Mouse (Mus musculus) liver, adult 2 months (tissue): Measurements from ENCODE around the gene Prodh2. TPM values are rescaled to one million over a fixed set of nuclear protein-coding genes. Genes with fewer than 3 reads are reported as not detected.

Experiments used
- DNase-seq: peaks from one replicate; pipeline ENCODE4 v3.0.0-alpha.2; 2011; ENCODE audit warnings: low read depth, low spot score; ENCODE audit errors: extremely low read depth
- H3K27ac ChIP-seq: fragments of 200-500 bp; replicated peaks from 2 replicates; pipeline ENCODE4 v1.5.1; 2012; ENCODE audit warnings: low read depth, mild to moderate bottlenecking, control low read depth, inconsistent platforms, low read length; ENCODE audit not compliant: insufficient read depth
- H3K27me3 ChIP-seq: fragments of 200-500 bp; 2 replicates; pipeline ENCODE4 v1.6.1; 2012; ENCODE audit warnings: mild to moderate bottlenecking, moderate library complexity, low read length, inconsistent platforms; ENCODE audit not compliant: control insufficient read depth, insufficient read depth
- H3K36me3 ChIP-seq: fragments of 200-500 bp; 2 replicates; pipeline ENCODE4 v1.6.1; 2012; ENCODE audit warnings: low read length, inconsistent platforms; ENCODE audit not compliant: control insufficient read depth, insufficient read depth
- H3K4me1 ChIP-seq: fragments of 200-500 bp; 2 replicates; pipeline ENCODE4 v1.6.1; 2011; ENCODE audit warnings: low read length; ENCODE audit not compliant: control insufficient read depth, insufficient read depth
- H3K4me3 ChIP-seq: fragments of 200-500 bp; 2 replicates; pipeline ENCODE4 v1.5.1; 2011; ENCODE audit warnings: low read depth, mild to moderate bottlenecking, control low read depth, low read length, moderate library complexity; ENCODE audit not compliant: insufficient read depth
- H3K79me2 ChIP-seq: fragments of 200-500 bp; 2 replicates; pipeline ENCODE4 v1.6.1; 2012; ENCODE audit warnings: inconsistent platforms, mild to moderate bottlenecking, low read length, moderate library complexity; ENCODE audit not compliant: control insufficient read depth, insufficient read depth
- H3K9ac ChIP-seq: fragments of 200-500 bp; 2 replicates; pipeline ENCODE4 v1.6.1; 2012; ENCODE audit warnings: low read depth, mild to moderate bottlenecking, control low read depth, inconsistent platforms, low read length
- CTCF ChIP-seq: fragments of 200-500 bp; IDR thresholded peaks from 2 replicates; pipeline ENCODE4 v1.5.1; 2011; ENCODE audit warnings: low read depth, low read length, control low read depth
- POLR2A ChIP-seq: fragments of 200-500 bp; IDR thresholded peaks from 2 replicates; pipeline ENCODE4 v1.6.1; 2011; ENCODE audit warnings: low read length, control low read depth; ENCODE audit not compliant: insufficient read depth; ENCODE audit errors: extremely low read depth
- WGBS: fragments of 180-500 bp; shearing (Covaris S2); methylation state at CpG from one replicate; pipeline ENCODE4 v1.1.7; 2018; 5-methylcytosine and 5-hydroxymethylcytosine counted together
- polyA plus RNA-seq: library from polyadenylated mRNA; depleted of rRNA; stranded (reverse); fragments of >200 nt; gene quantifications from 2 replicates; pipeline ENCODE4 v1.2.3, GENCODE M21; 2012; rRNA removed
- total RNA-seq: library from RNA; depleted of rRNA; stranded (reverse); fragments of >200 nt; gene quantifications from 2 replicates; pipeline ENCODE4 v1.2.3, GENCODE M21; 2014; rRNA removed

Prodh2 gene
- total and polyA plus RNA-seq, 2 experiments, result 220 to 432 TPM

DNA sequence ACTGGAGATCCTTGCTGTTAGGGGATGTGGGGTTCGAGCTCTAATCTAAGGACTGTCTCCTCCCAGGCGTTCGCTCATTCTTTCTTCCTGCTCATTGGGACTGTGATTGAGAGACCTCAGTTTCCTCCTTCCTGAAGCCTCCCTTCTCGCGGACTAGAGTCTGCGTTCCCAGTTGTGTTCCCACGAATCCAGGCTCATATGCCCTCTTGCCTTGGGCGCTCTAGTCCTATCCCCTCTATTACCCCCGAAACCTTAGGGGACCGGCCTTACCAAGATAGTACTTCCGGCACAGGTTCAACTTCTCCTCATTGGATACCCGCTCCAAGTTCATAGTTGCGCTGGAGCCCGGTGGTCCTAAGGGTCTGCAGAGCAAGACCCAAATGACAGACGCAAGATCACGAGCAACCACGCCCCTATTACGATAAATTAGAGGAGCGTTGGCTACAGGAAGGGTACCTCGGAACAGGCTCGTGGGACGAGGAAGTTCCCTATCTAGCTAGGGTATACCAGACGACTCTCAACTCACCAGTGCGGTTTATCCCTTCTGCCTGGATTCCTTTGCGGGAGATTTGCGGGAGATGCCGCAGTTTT is 69.2 kb downstream of the Prodh2 start:
- H3K27ac ChIP-seq, result peak overlapping the region; percentile 85
- H3K36me3 ChIP-seq, result no peaks in the 10 kb centered on the region
- no peaks in the 10 kb centered on the region for H3K27me3 ChIP-seq
- DNase-seq, result peak; percentile 56
- no peaks in the 10 kb centered on the region for H3K79me2 ChIP-seq
- WGBS, result under 1% methylated on average over 27 of the region's 27 CpGs
- peak overlapping the region; percentile 61 for H3K4me3 ChIP-seq
- H3K9ac ChIP-seq, result peak overlapping the region; percentile 83
- TF ChIP-seq CTCF (no peak), POLR2A (no peak)
- H3K4me1 ChIP-seq, result peaks cover 15% of the 10 kb centered on the region

Other genes starting within 250 kb of the Prodh2 start
Only the 30 nearest of the 33 such genes appear.
- gene Wdr62, start 213.2 kb upstream of the Prodh2 start, total RNA-seq, result 0.55 and 0.81 TPM in 2 replicates
- 4.8 and 5.9 TPM in 2 replicates for gene Wdr62, start 213.2 kb upstream of the Prodh2 start, polyA plus RNA-seq
- 0.18 and 0.54 TPM in 2 replicates for gene Clip3, start 201.9 kb upstream of the Prodh2 start, total RNA-seq
- gene Clip3, start 201.9 kb upstream of the Prodh2 start, polyA plus RNA-seq, result 0.24 and 0.80 TPM in 2 replicates
- gene Alkbh6, start 184.9 kb upstream of the Prodh2 start, total RNA-seq, result 15.0 and 16.8 TPM in 2 replicates
- 38.7 and 51.4 TPM in 2 replicates for gene Alkbh6, start 184.9 kb upstream of the Prodh2 start, polyA plus RNA-seq
- 1.7 and 3.5 TPM in 2 replicates for gene Syne4, start 178.8 kb upstream of the Prodh2 start, total RNA-seq
- 2.2 and 4.9 TPM in 2 replicates for gene Syne4, start 178.8 kb upstream of the Prodh2 start, polyA plus RNA-seq
- 0.18 and 0.34 TPM in 2 replicates for gene E130208F15Rik, start 171.9 kb upstream of the Prodh2 start, total RNA-seq
- gene E130208F15Rik, start 171.9 kb upstream of the Prodh2 start, polyA plus RNA-seq, result 0.06 and 0.39 TPM in 2 replicates
- 4.0 and 4.4 TPM in 2 replicates for gene Sdhaf1, start 169.7 kb upstream of the Prodh2 start, total RNA-seq
- 15.8 and 16.2 TPM in 2 replicates for gene Sdhaf1, start 169.7 kb upstream of the Prodh2 start, polyA plus RNA-seq
- 0.74 and 1.7 TPM in 2 replicates for gene Lrfn3, start 130.8 kb upstream of the Prodh2 start, total RNA-seq
- gene Lrfn3, start 130.8 kb upstream of the Prodh2 start, polyA plus RNA-seq, result 12.9 and 22.2 TPM in 2 replicates
- gene Tyrobp, start 79.9 kb upstream of the Prodh2 start, total RNA-seq, result 46.1 and 57.6 TPM in 2 replicates
- gene Tyrobp, start 79.9 kb upstream of the Prodh2 start, polyA plus RNA-seq, result 48.1 and 86.4 TPM in 2 replicates
- 1.9 and 2.1 TPM in 2 replicates for gene Hcst, start 73.8 kb upstream of the Prodh2 start, total RNA-seq
- gene Hcst, start 73.8 kb upstream of the Prodh2 start, polyA plus RNA-seq, result 3.3 and 5.0 TPM in 2 replicates
- 0.55 and 1.0 TPM in 2 replicates for gene Nfkbid, start 71.9 kb upstream of the Prodh2 start, total RNA-seq
- 0.52 and 0.92 TPM in 2 replicates for gene Nfkbid, start 71.9 kb upstream of the Prodh2 start, polyA plus RNA-seq
- 0.18 and 0.74 TPM in 2 replicates for gene Aplp1, start 48.1 kb upstream of the Prodh2 start, total RNA-seq
- gene Aplp1, start 48.1 kb upstream of the Prodh2 start, polyA plus RNA-seq, result 0.65 and 0.70 TPM in 2 replicates
- not detected in 2 replicates for gene Kirrel2, start 35.9 kb upstream of the Prodh2 start, total RNA-seq
- gene Kirrel2, start 35.9 kb upstream of the Prodh2 start, polyA plus RNA-seq, result not detected in 2 replicates
- gene Nphs1, start 35.3 kb upstream of the Prodh2 start, total RNA-seq, result under 0.01 TPM in 1 of 2 replicates, not detected in the other
- gene Nphs1, start 35.3 kb upstream of the Prodh2 start, polyA plus RNA-seq, result not detected in 2 replicates
- gene Arhgap33, start 41.4 kb downstream of the Prodh2 start, total RNA-seq, result 0.07 and 0.37 TPM in 2 replicates
- gene Arhgap33, start 41.4 kb downstream of the Prodh2 start, polyA plus RNA-seq, result 0.72 and 1.2 TPM in 2 replicates
- 2.2 and 2.5 TPM in 2 replicates for gene Hspb6, start 58.6 kb downstream of the Prodh2 start, total RNA-seq
- 22.5 and 29.2 TPM in 2 replicates for gene Hspb6, start 58.6 kb downstream of the Prodh2 start, polyA plus RNA-seq
- 1.6 and 2.3 TPM in 2 replicates for gene Proser3, start 58.7 kb downstream of the Prodh2 start, total RNA-seq
- 3.2 and 4.5 TPM in 2 replicates for gene Proser3, start 58.7 kb downstream of the Prodh2 start, polyA plus RNA-seq
- gene Lin37, start 66.2 kb downstream of the Prodh2 start, total RNA-seq, result 2.7 and 4.0 TPM in 2 replicates
- gene Lin37, start 66.2 kb downstream of the Prodh2 start, polyA plus RNA-seq, result 18.8 and 22.4 TPM in 2 replicates
- 12.4 and 16.2 TPM in 2 replicates for gene U2af1l4, start 69.7 kb downstream of the Prodh2 start, total RNA-seq
- 31.3 and 34.6 TPM in 2 replicates for gene U2af1l4, start 69.7 kb downstream of the Prodh2 start, polyA plus RNA-seq
- gene Gm49396, start 69.7 kb downstream of the Prodh2 start, total RNA-seq, result 1.9 and 2.8 TPM in 2 replicates
- gene Gm49396, start 69.7 kb downstream of the Prodh2 start, polyA plus RNA-seq, result 0.70 and 0.91 TPM in 2 replicates
- 34.9 and 38.0 TPM in 2 replicates for gene Psenen, start 70.0 kb downstream of the Prodh2 start, total RNA-seq
- gene Psenen, start 70.0 kb downstream of the Prodh2 start, polyA plus RNA-seq, result 126 and 149 TPM in 2 replicates
- 0.55 TPM in 1 of 2 replicates, not detected in the other for gene Igflr1, start 71.8 kb downstream of the Prodh2 start, total RNA-seq
- 2.3 and 4.2 TPM in 2 replicates for gene Igflr1, start 71.8 kb downstream of the Prodh2 start, polyA plus RNA-seq
- gene Kmt2b, start 95.1 kb downstream of the Prodh2 start, total RNA-seq, result 3.4 and 5.0 TPM in 2 replicates
- gene Kmt2b, start 95.1 kb downstream of the Prodh2 start, polyA plus RNA-seq, result 12.1 and 19.2 TPM in 2 replicates
- 0.18 and 0.87 TPM in 2 replicates for gene Zbtb32, start 105.3 kb downstream of the Prodh2 start, total RNA-seq
- gene Zbtb32, start 105.3 kb downstream of the Prodh2 start, polyA plus RNA-seq, result 0.58 and 0.61 TPM in 2 replicates
- gene Upk1a, start 119.2 kb downstream of the Prodh2 start, total RNA-seq, result not detected in 2 replicates
- 0.23 and 0.54 TPM in 2 replicates for gene Upk1a, start 119.2 kb downstream of the Prodh2 start, polyA plus RNA-seq
- gene Cox6b1, start 132.5 kb downstream of the Prodh2 start, total RNA-seq, result 640 and 781 TPM in 2 replicates
- gene Cox6b1, start 132.5 kb downstream of the Prodh2 start, polyA plus RNA-seq, result 399 and 416 TPM in 2 replicates
- 0.18 TPM in 1 of 2 replicates, not detected in the other for gene Etv2, start 142.2 kb downstream of the Prodh2 start, total RNA-seq
- not detected in 2 replicates for gene Etv2, start 142.2 kb downstream of the Prodh2 start, polyA plus RNA-seq
- gene Rbm42, start 156.7 kb downstream of the Prodh2 start, total RNA-seq, result 17.1 and 20.7 TPM in 2 replicates
- gene Rbm42, start 156.7 kb downstream of the Prodh2 start, polyA plus RNA-seq, result 35.8 and 36.7 TPM in 2 replicates
- gene Haus5, start 171.4 kb downstream of the Prodh2 start, total RNA-seq, result 4.6 and 4.7 TPM in 2 replicates
- gene Haus5, start 171.4 kb downstream of the Prodh2 start, polyA plus RNA-seq, result 3.7 and 5.3 TPM in 2 replicates
- gene Pmis2, start 178.0 kb downstream of the Prodh2 start, total RNA-seq, result not detected in 2 replicates
- not detected in 2 replicates for gene Pmis2, start 178.0 kb downstream of the Prodh2 start, polyA plus RNA-seq
- 0.34 TPM in 1 of 2 replicates, not detected in the other for gene 2200002J24Rik, start 205.3 kb downstream of the Prodh2 start, total RNA-seq
- not detected in 2 replicates for gene 2200002J24Rik, start 205.3 kb downstream of the Prodh2 start, polyA plus RNA-seq